Mouse (Mus musculus) megakaryocyte, embryonic 14.5 days (primary cell): ENCODE results near the gene Kif22.

Experiments
- FLI1 ChIP-seq: IDR thresholded peaks from 2 replicates; pipeline ENCODE4 v1.6.1; 2012; ENCODE audit warnings: low read length, inconsistent platforms, mixed read lengths
- GATA1 ChIP-seq: IDR thresholded peaks from 3 replicates; pipeline ENCODE4 v1.6.1; 2012; ENCODE audit warnings: mixed read lengths, low read length, inconsistent platforms, borderline replicate concordance

GRCm38 (mm10) chr7:127024755-127025555 is 17.3 kb downstream of the Kif22 start:
- TF ChIP-seq GATA1 (no peak), FLI1 (no peak)
